Mouse (Mus musculus): Measurements from ENCODE around the gene Ephb1. TPM values are rescaled to one million over a fixed set of nuclear protein-coding genes. Genes with fewer than 3 reads are reported as not detected.

Ephb1 gene
- total RNA-seq, 2 experiments from 2014 or later, result 0.48 to 1.0 TPM

GRCm38 (mm10) chr9:102314795-102315194 is 39.7 kb downstream of the Ephb1 start:
- no peak for DNase-seq
- no peak overlapping the region for H3K27ac ChIP-seq
- no peak overlapping the region for H3K4me3 ChIP-seq
- intact Hi-C loops (cut with DNase I), result no loop called here
- no peak for TF ChIP-seq CTCF (IDR thresholded peaks at IDR 0.05)

- Histone ChIP-seq H3K4me3 (no peak overlapping the region), H3K27ac (no peak overlapping the region)
- DNase-seq, result no peak
- TF ChIP-seq CTCF (IDR thresholded peaks at IDR 0.05), result no peak
- intact Hi-C loops (cut with DNase I), result no loop called here
Measured at GRCm38 (mm10) chr9:102310431-102310830, 44.1 kb downstream of the Ephb1 start.

- DNase-seq, result no peak
- intact Hi-C loops (cut with DNase I), result no loop called here
- TF ChIP-seq CTCF (IDR thresholded peaks at IDR 0.05), result no peak
- no peak overlapping the region for H3K27ac ChIP-seq
- H3K4me3 ChIP-seq, result no peak overlapping the region
Measured at GRCm38 (mm10) chr9:102309278-102309677, 45.2 kb downstream of the Ephb1 start.

- DNase-seq, result no peak
- Histone ChIP-seq H3K27ac (peak overlapping the region; percentile 59), H3K4me3 (no peak overlapping the region)
- intact Hi-C loops (cut with DNase I), result no loop called here
- TF ChIP-seq CTCF (IDR thresholded peaks at IDR 0.05), result no peak
Measured at GRCm38 (mm10) chr9:102307656-102308055, 46.8 kb downstream of the Ephb1 start.

- peak; percentile 42 for DNase-seq
- intact Hi-C loops (cut with DNase I), result no loop called here
- Histone ChIP-seq H3K4me3 (no peak overlapping the region), H3K27ac (peak overlapping the region; percentile 59)
- no peak for TF ChIP-seq CTCF (IDR thresholded peaks at IDR 0.05)
Measured at GRCm38 (mm10) chr9:102306645-102307415, 47.7 kb downstream of the Ephb1 start.

GRCm38 (mm10) chr9:102305432-102306100 is 48.9 kb downstream of the Ephb1 start:
- Histone ChIP-seq H3K27ac (peak overlapping the region; percentile 46; the same call in 1 of the 2 replicates), H3K4me3 (no peak overlapping the region)
- intact Hi-C loops (cut with DNase I), result no loop called here
- no peak for DNase-seq
- no peak for TF ChIP-seq CTCF (IDR thresholded peaks at IDR 0.05)

GRCm38 (mm10) chr9:102304796-102305195 is 49.7 kb downstream of the Ephb1 start:
- Histone ChIP-seq H3K27ac (no peak overlapping the region), H3K4me3 (no peak overlapping the region)
- no peak for TF ChIP-seq CTCF (IDR thresholded peaks at IDR 0.05)
- intact Hi-C loops (cut with DNase I), result loop anchor here (5.0 kb wide), 1 partner anchor 37 kb away; no protein-coding TSS in a partner anchor
- DNase-seq, result no peak

GRCm38 (mm10) chr9:102303882-102304281 is 50.6 kb downstream of the Ephb1 start:
- no peak overlapping the region for H3K4me3 ChIP-seq
- no peak for DNase-seq
- intact Hi-C loops (cut with DNase I), result loop anchor here (5.0 kb wide), 1 partner anchor 37 kb away; no protein-coding TSS in a partner anchor
- H3K27ac ChIP-seq, result no peak overlapping the region
- TF ChIP-seq CTCF (IDR thresholded peaks at IDR 0.05), result no peak

GRCm38 (mm10) chr9:102300985-102301384 is 53.5 kb downstream of the Ephb1 start:
- intact Hi-C loops (cut with DNase I), result loop anchor here (5.0 kb wide), 1 partner anchor 34 kb away; no protein-coding TSS in a partner anchor
- TF ChIP-seq CTCF (IDR thresholded peaks at IDR 0.05), result no peak
- DNase-seq, result peak; percentile 45
- no peak overlapping the region for H3K4me3 ChIP-seq
- no peak overlapping the region for H3K27ac ChIP-seq

- no peak for TF ChIP-seq CTCF (IDR thresholded peaks at IDR 0.05)
- intact Hi-C loops (cut with DNase I), result no loop called here
- H3K27ac ChIP-seq, result no peak overlapping the region
- peak; percentile 41 for DNase-seq
- no peak overlapping the region for H3K4me3 ChIP-seq
Measured at GRCm38 (mm10) chr9:102298741-102299140, 55.8 kb downstream of the Ephb1 start.

GRCm38 (mm10) chr9:102297986-102298385 is 56.5 kb downstream of the Ephb1 start:
- intact Hi-C loops (cut with DNase I), result no loop called here
- no peak overlapping the region for H3K4me3 ChIP-seq
- no peak for DNase-seq
- no peak overlapping the region for H3K27ac ChIP-seq
- TF ChIP-seq CTCF (IDR thresholded peaks at IDR 0.05), result no peak

GRCm38 (mm10) chr9:102297176-102297575 is 57.3 kb downstream of the Ephb1 start:
- intact Hi-C loops (cut with DNase I), result no loop called here
- no peak overlapping the region for H3K4me3 ChIP-seq
- no peak for DNase-seq
- TF ChIP-seq CTCF (IDR thresholded peaks at IDR 0.05), result no peak
- no peak overlapping the region for H3K27ac ChIP-seq

GRCm38 (mm10) chr9:102293605-102294004 is 60.9 kb downstream of the Ephb1 start:
- no peak for DNase-seq
- Histone ChIP-seq H3K27ac (no peak overlapping the region), H3K4me3 (no peak overlapping the region)
- TF ChIP-seq CTCF (IDR thresholded peaks at IDR 0.05), result no peak
- intact Hi-C loops (cut with DNase I), result no loop called here

Measured in gastrocnemius, adult 2 months (tissue).